23 mouse cellular contexts compared by ENCODE assay signal in the genomic region with DNA sequence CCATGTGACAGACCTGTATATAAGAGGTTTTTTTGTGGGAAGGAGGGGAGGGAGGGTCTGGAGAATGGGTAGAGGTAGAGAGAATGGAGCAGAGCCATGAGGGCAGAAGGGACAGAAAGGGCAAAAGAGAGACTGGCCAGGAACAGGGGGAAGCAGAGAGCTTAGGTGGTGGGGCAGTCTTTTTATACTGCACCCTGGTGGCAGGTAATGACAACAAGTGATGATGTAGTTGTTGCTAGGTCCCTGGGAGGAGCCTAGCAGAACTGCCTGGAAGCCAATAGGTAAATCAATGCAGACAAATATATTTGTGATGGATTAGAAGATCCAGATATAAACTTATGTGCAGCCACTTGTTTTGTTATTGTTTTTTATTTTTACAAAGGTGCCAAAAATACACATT.
DNase-seq lines count a peak whose midpoint lies in the region; ATAC-seq and TF ChIP-seq lines count a peak whose summit lies in the region.
"Had no signal": no experiment of that assay in that cellular context is flagged by ENCODE, and none has a peak within 500 bp of the region (broad histone marks: within the 10 kb centered on the region; RNA-seq: fewer than 3 reads in every experiment).

No protein-coding gene starts in this region.

- no peak overlapping the region for H3K27ac ChIP-seq in CH12.LX (ENCODE audit: insufficient read depth, low read depth)
- H3K27ac ChIP-seq in hindbrain, embryonic 11.5 days (ENCODE audit: low read depth, low read length): no peak overlapping the region
- H3K27ac ChIP-seq in cerebellum, adult 2 months (ENCODE audit: insufficient read depth, low read length): no peak overlapping the region
- H3K27ac ChIP-seq: embryonic facial prominence, embryonic 15.5 days; forebrain, embryonic 15.5 days; liver, embryonic 13.5 days; midbrain, embryonic 10.5 days; neural tube, embryonic 15.5 days had no signal

- H3K4me3 ChIP-seq in CH12.LX (replicated peaks in 1 of 3; ENCODE audit: low read depth in 2 of 3, low read length in 2 of 3, poor library complexity in 1 of 3): no peak overlapping the region
- H3K4me3 ChIP-seq in hindbrain, embryonic 11.5 days (ENCODE audit: low read depth, low read length): no peak overlapping the region
- H3K4me3 ChIP-seq in cerebellum, adult 2 months (replicated peaks; ENCODE audit: insufficient read depth, low read depth, low read length): no peak overlapping the region
- H3K4me3 ChIP-seq: embryonic facial prominence, embryonic 15.5 days; forebrain, embryonic 15.5 days; liver, embryonic 13.5 days; midbrain, embryonic 10.5 days; neural tube, embryonic 15.5 days had no signal

- H3K36me3 ChIP-seq in CH12.LX (replicated peaks in 1 of 2; ENCODE audit: control insufficient read depth in 1 of 2, insufficient read depth in 1 of 2, low read length in 1 of 2): no peaks in the 10 kb centered on the region
- no peaks in the 10 kb centered on the region for H3K36me3 ChIP-seq in splenic B cell, adult 2 months (ENCODE audit: control insufficient read depth, insufficient read depth, low read length, poor library complexity, severe bottlenecking)
- H3K36me3 ChIP-seq in hindbrain, embryonic 11.5 days (ENCODE audit: control insufficient read depth, insufficient read depth, low read length): no peaks in the 10 kb centered on the region
- H3K36me3 ChIP-seq: embryonic facial prominence, embryonic 15.5 days; forebrain, embryonic 15.5 days; liver, embryonic 13.5 days; midbrain, embryonic 10.5 days; neural tube, embryonic 15.5 days had no signal

- no peak overlapping the region for H3K9ac ChIP-seq in CH12.LX (ENCODE audit: insufficient read depth, low read depth)
- no peak overlapping the region for H3K9ac ChIP-seq in hindbrain, embryonic 11.5 days (ENCODE audit: low read depth, low read length)
- H3K9ac ChIP-seq: embryonic facial prominence, embryonic 15.5 days; forebrain, embryonic 15.5 days; liver, embryonic 13.5 days; neural tube, embryonic 15.5 days had no signal

- no peak overlapping the region for H3K4me2 ChIP-seq in CH12.LX (ENCODE audit: insufficient read depth, low read depth, poor library complexity, severe bottlenecking)
- no peak overlapping the region for H3K4me2 ChIP-seq in hindbrain, embryonic 11.5 days (replicated peaks; ENCODE audit: low read depth, low read length)
- H3K4me2 ChIP-seq: embryonic facial prominence, embryonic 15.5 days; forebrain, embryonic 15.5 days; liver, embryonic 13.5 days; neural tube, embryonic 15.5 days had no signal

- DNase-seq in lung, postnatal 36 days: peak; percentile 5
- DNase-seq in lung, postnatal 4 days: no peak
- DNase-seq in CH12.LX (ENCODE audit: extremely low read depth): peak; percentile 21
- DNase-seq in induced T-regulatory cell, adult 2 months (ENCODE audit: low read depth): peak; percentile 8
- DNase-seq in splenic B cell, adult 2 months (ENCODE audit: low read depth, low spot score): peak; percentile 71
- DNase-seq in hindbrain, embryonic 11.5 days (ENCODE audit: low spot score): no peak
- DNase-seq in cerebellum, adult 2 months: no peak
- DNase-seq: adrenal gland, adult 8-10 months; cerebellum, adult 18-20 months; cerebellum, postnatal 36 days; gastrocnemius, postnatal 10 days; kidney, adult 18-20 months; kidney, postnatal 4 days; layer of hippocampus, adult 9-11 months; liver, embryonic 13.5 days; lung, adult 2 months; lung, postnatal 14 days; thymus, postnatal 14 days had no signal

- no peak for ATAC-seq in hindbrain, embryonic 11.5 days (ENCODE audit: low FRiP score)
- ATAC-seq: forebrain, embryonic 15.5 days; hindbrain, embryonic 16.5 days had no signal

- H3K9me3 ChIP-seq in CH12.LX (replicated peaks; ENCODE audit: low read length): no peaks in the 10 kb centered on the region
- no peaks in the 10 kb centered on the region for H3K9me3 ChIP-seq in hindbrain, embryonic 11.5 days (ENCODE audit: control insufficient read depth, low read length)
- H3K9me3 ChIP-seq: embryonic facial prominence, embryonic 15.5 days; forebrain, embryonic 15.5 days; liver, embryonic 13.5 days; midbrain, embryonic 10.5 days; neural tube, embryonic 15.5 days had no signal

- in situ Hi-C loops in CH12.LX (cut with MboI; ENCODE audit: low pct_ligation_motif_present, low pct_unique_long_range_greater_than_20kb, low sequenced_read_pairs): no loop called here

- H3K79me2 ChIP-seq in CH12.LX (replicated peaks; ENCODE audit: control insufficient read depth, extremely low read depth, insufficient read depth, poor library complexity, severe bottlenecking): no peaks in the 10 kb centered on the region

- dilution Hi-C loops in CH12.LX (cut with MboI; ENCODE audit: extremely low pct_ligation_motif_present, extremely low pct_unique_long_range_greater_than_20kb, low sequenced_read_pairs): no loop called here

- TF ChIP-seq EP300 in CH12.LX (IDR thresholded peaks at IDR 0.05; ENCODE audit: low read length): no peak

- TF ChIP-seq RAD21 in CH12.LX (IDR thresholded peaks at IDR 0.05; ENCODE audit: low read depth, low read length): no peak; the same call in 1 of the 2 replicates

- no peaks in the 10 kb centered on the region for H3K27me3 ChIP-seq in CH12.LX (replicated peaks)
- no peaks in the 10 kb centered on the region for H3K27me3 ChIP-seq in splenic B cell, adult 2 months (ENCODE audit: control insufficient read depth, insufficient read depth, low read length, poor library complexity, severe bottlenecking)
- H3K27me3 ChIP-seq in hindbrain, embryonic 11.5 days (ENCODE audit: control insufficient read depth, insufficient read depth, low read length): no peaks in the 10 kb centered on the region
- H3K27me3 ChIP-seq in cerebellum, adult 2 months (ENCODE audit: control insufficient read depth, insufficient read depth, low read length): no peaks in the 10 kb centered on the region
- H3K27me3 ChIP-seq: embryonic facial prominence, embryonic 15.5 days; forebrain, embryonic 15.5 days; liver, embryonic 13.5 days; neural tube, embryonic 15.5 days had no signal

- TF ChIP-seq POLR2A in CH12.LX (IDR thresholded peaks at IDR 0.05; ENCODE audit: low read depth, low read length): no peak
- no peak for TF ChIP-seq POLR2A in cerebellum, adult 2 months (IDR thresholded peaks at IDR 0.05; ENCODE audit: borderline replicate concordance, insufficient read depth, low read length)

- TF ChIP-seq CTCF in CH12.LX (conservative IDR thresholded peaks at IDR 0.05 in 1 of 2, IDR thresholded peaks at IDR 0.05 in 1 of 2; ENCODE audit: low read depth in 2 of 2, low read length in 2 of 2): peak in 1 of 2 experiments; percentile 45; a peak in 2 of 4 replicates
- TF ChIP-seq CTCF in cerebellum, adult 2 months (IDR thresholded peaks at IDR 0.05; ENCODE audit: borderline replicate concordance, insufficient read depth, low read depth, low read length): no peak

- 0 out of 4 replicates have a peak, but pooled peaks cover 2 to 3% of the 10 kb centered on the region in 2 experiments for H3K4me1 ChIP-seq in CH12.LX (ENCODE audit: control insufficient read depth in 1 of 2, insufficient read depth in 2 of 2)
- no peaks in the 10 kb centered on the region for H3K4me1 ChIP-seq in hindbrain, embryonic 11.5 days (replicated peaks; ENCODE audit: control insufficient read depth, insufficient read depth, low read length)
- no peaks in the 10 kb centered on the region for H3K4me1 ChIP-seq in cerebellum, adult 2 months (ENCODE audit: control insufficient read depth, insufficient read depth, low read length)
- H3K4me1 ChIP-seq: embryonic facial prominence, embryonic 15.5 days; forebrain, embryonic 15.5 days; liver, embryonic 13.5 days; midbrain, embryonic 10.5 days; neural tube, embryonic 15.5 days had no signal

TF ChIP-seq in CH12.LX, 34 proteins besides CTCF, POLR2A, EP300 and RAD21:
- TF ChIP-seq ETS1 (conservative IDR thresholded peaks at IDR 0.05; ENCODE audit: low read depth, low read length) (no peak), CHD2 (IDR thresholded peaks at IDR 0.05; ENCODE audit: low read length) (no peak), ZC3H11A (IDR thresholded peaks at IDR 0.05; ENCODE audit: low read depth, low read length) (no peak), MAZ (IDR thresholded peaks at IDR 0.05; ENCODE audit: low read depth, low read length) (no peak), E2F4 (IDR thresholded peaks at IDR 0.05; ENCODE audit: insufficient replicate concordance, low read depth, low read length) (no peak), NELFE (IDR thresholded peaks at IDR 0.05; ENCODE audit: low read depth, low read length) (no peak), MAFK (IDR thresholded peaks at IDR 0.05; ENCODE audit: insufficient replicate concordance, low read length) (no peak), MYC (IDR thresholded peaks at IDR 0.05; ENCODE audit: low read depth, low read length) (no peak), ZNF384 (IDR thresholded peaks at IDR 0.05; ENCODE audit: low read depth, low read length) (no peak), SIN3A (IDR thresholded peaks at IDR 0.05; ENCODE audit: low read length) (no peak), JUN (IDR thresholded peaks at IDR 0.05; ENCODE audit: insufficient read depth, low read depth, low read length) (no peak), PAX5 (IDR thresholded peaks at IDR 0.05; ENCODE audit: low read length) (no peak), MAX (IDR thresholded peaks at IDR 0.05; ENCODE audit: low read length) (no peak), ZMIZ1 (IDR thresholded peaks at IDR 0.05; ENCODE audit: low read depth, low read length) (no peak), USF1 (IDR thresholded peaks at IDR 0.05; ENCODE audit: low read depth, low read length) (no peak), MXI1 (IDR thresholded peaks at IDR 0.05; ENCODE audit: low read depth, low read length) (no peak)

Comparison
In these comparisons a context has a peak if more than half of its experiments do, and no peak if none do; other contexts are left out.
1. DNase-seq: peak in lung, postnatal 36 days (single experiment), CH12.LX (single experiment), induced T-regulatory cell, adult 2 months (single experiment) and splenic B cell, adult 2 months (single experiment); none in lung, postnatal 4 days (0 of 2), hindbrain, embryonic 11.5 days (single experiment) and cerebellum, adult 2 months (0 of 2).